Mouse (Mus musculus): ENCODE data around the gene Pld3.
"Not testable (repeated sequence)": the region's sequence is repeated elsewhere in the genome, so short reads cannot be mapped to it uniquely, and the experiment has no call there.

The Pld3 gene

GRCm38 (mm10) chr7:27522967-27523366 lies 30.1 kb downstream of the Pld3 start, which contains the start of gene Hipk4:
Gene Hipk4, plus strand, starts transcription at chr7:27523267.
- no peak for DNase-seq (ENCODE audit: low read depth, low spot score)

GRCm38 (mm10) chr7:27520599-27520998 lies 32.4 kb downstream of the Pld3 start:
- no peak for DNase-seq (ENCODE audit: low read depth, low spot score)
- no peaks in the 10 kb centered on the region for H3K36me3 ChIP-seq (ENCODE audit: control insufficient read depth, insufficient read depth, low read length, poor library complexity, severe bottlenecking)
- H3K27me3 ChIP-seq (ENCODE audit: control insufficient read depth, insufficient read depth, low read length, poor library complexity, severe bottlenecking) = no peaks in the 10 kb centered on the region

More at GRCm38 (mm10) chr7:27522967-27523366, 30.1 kb downstream of the Pld3 start, which contains the start of gene Hipk4:
- Histone ChIP-seq H3K36me3 (ENCODE audit: control insufficient read depth, insufficient read depth, low read length, poor library complexity, severe bottlenecking) (no peaks in the 10 kb centered on the region), H3K27me3 (ENCODE audit: control insufficient read depth, insufficient read depth, low read length, poor library complexity, severe bottlenecking) (no peaks in the 10 kb centered on the region)

- no peaks in the 10 kb centered on the region for H3K36me3 ChIP-seq (ENCODE audit: control insufficient read depth, insufficient read depth, low read length, poor library complexity, severe bottlenecking)
- H3K27me3 ChIP-seq (ENCODE audit: control insufficient read depth, insufficient read depth, low read length, poor library complexity, severe bottlenecking) = no peaks in the 10 kb centered on the region
- DNase-seq (ENCODE audit: low read depth, low spot score) = no peak
Measured at GRCm38 (mm10) chr7:27520104-27520503, 32.9 kb downstream of the Pld3 start.

GRCm38 (mm10) chr7:27518314-27518713 lies 34.7 kb downstream of the Pld3 start:
- DNase-seq (ENCODE audit: low read depth, low spot score) = no peak
- H3K36me3 ChIP-seq (ENCODE audit: control insufficient read depth, insufficient read depth, low read length, poor library complexity, severe bottlenecking) = no peaks in the 10 kb centered on the region
- no peaks in the 10 kb centered on the region for H3K27me3 ChIP-seq (ENCODE audit: control insufficient read depth, insufficient read depth, low read length, poor library complexity, severe bottlenecking)

- no peaks in the 10 kb centered on the region for H3K36me3 ChIP-seq (ENCODE audit: control insufficient read depth, insufficient read depth, low read length, poor library complexity, severe bottlenecking)
- no peaks in the 10 kb centered on the region for H3K27me3 ChIP-seq (ENCODE audit: control insufficient read depth, insufficient read depth, low read length, poor library complexity, severe bottlenecking)
- no peak for DNase-seq (ENCODE audit: low read depth, low spot score)
Measured at GRCm38 (mm10) chr7:27514961-27515360, 38.1 kb downstream of the Pld3 start.

GRCm38 (mm10) chr7:27510809-27511208 lies 42.2 kb downstream of the Pld3 start:
- no peaks in the 10 kb centered on the region for H3K36me3 ChIP-seq (ENCODE audit: control insufficient read depth, insufficient read depth, low read length, poor library complexity, severe bottlenecking)
- H3K27me3 ChIP-seq (ENCODE audit: control insufficient read depth, insufficient read depth, low read length, poor library complexity, severe bottlenecking) = no peaks in the 10 kb centered on the region
- DNase-seq (ENCODE audit: low read depth, low spot score) = no peak

- H3K27me3 ChIP-seq (ENCODE audit: control insufficient read depth, insufficient read depth, low read length, poor library complexity, severe bottlenecking) = no peaks in the 10 kb centered on the region
- DNase-seq (ENCODE audit: low read depth, low spot score) = peak; percentile 84
Measured at GRCm38 (mm10) chr7:27508648-27509005, 44.4 kb downstream of the Pld3 start.

GRCm38 (mm10) chr7:27507711-27508647 lies 45.0 kb downstream of the Pld3 start:
- no peaks in the 10 kb centered on the region for H3K36me3 ChIP-seq (ENCODE audit: control insufficient read depth, insufficient read depth, low read length, poor library complexity, severe bottlenecking)
- no peaks in the 10 kb centered on the region for H3K27me3 ChIP-seq (ENCODE audit: control insufficient read depth, insufficient read depth, low read length, poor library complexity, severe bottlenecking)
- DNase-seq (ENCODE audit: low read depth, low spot score) = peak; percentile 99

More at GRCm38 (mm10) chr7:27508648-27509005, 44.4 kb downstream of the Pld3 start:
- no peaks in the 10 kb centered on the region for H3K36me3 ChIP-seq (ENCODE audit: control insufficient read depth, insufficient read depth, low read length, poor library complexity, severe bottlenecking)

- DNase-seq (ENCODE audit: low read depth, low spot score) = peak; percentile 74
- H3K36me3 ChIP-seq (ENCODE audit: control insufficient read depth, insufficient read depth, low read length, poor library complexity, severe bottlenecking) = no peaks in the 10 kb centered on the region
- H3K27me3 ChIP-seq (ENCODE audit: control insufficient read depth, insufficient read depth, low read length, poor library complexity, severe bottlenecking) = no peaks in the 10 kb centered on the region
Measured at GRCm38 (mm10) chr7:27506765-27507370, 46.1 kb downstream of the Pld3 start.

- no peaks in the 10 kb centered on the region for H3K27me3 ChIP-seq (ENCODE audit: control insufficient read depth, insufficient read depth, low read length, poor library complexity, severe bottlenecking)
- no peak for DNase-seq (ENCODE audit: low read depth, low spot score)
Measured at GRCm38 (mm10) chr7:27501620-27502019, 51.4 kb downstream of the Pld3 start.

GRCm38 (mm10) chr7:27499036-27499435 lies 54.0 kb downstream of the Pld3 start, which contains the start of gene Prx:
Gene Prx, plus strand, starts transcription at chr7:27499324.
- Histone ChIP-seq H3K27me3 (ENCODE audit: control insufficient read depth, insufficient read depth, low read length, poor library complexity, severe bottlenecking) (no peaks in the 10 kb centered on the region), H3K36me3 (ENCODE audit: control insufficient read depth, insufficient read depth, low read length, poor library complexity, severe bottlenecking) (no peaks in the 10 kb centered on the region)
- no peak for DNase-seq (ENCODE audit: low read depth, low spot score)

More at GRCm38 (mm10) chr7:27501620-27502019, 51.4 kb downstream of the Pld3 start:
- no peaks in the 10 kb centered on the region for H3K36me3 ChIP-seq (ENCODE audit: control insufficient read depth, insufficient read depth, low read length, poor library complexity, severe bottlenecking)

- H3K27me3 ChIP-seq (ENCODE audit: control insufficient read depth, insufficient read depth, low read length, poor library complexity, severe bottlenecking); H3K36me3 ChIP-seq (ENCODE audit: control insufficient read depth, insufficient read depth, low read length, poor library complexity, severe bottlenecking); DNase-seq (ENCODE audit: low read depth, low spot score): not testable (repeated sequence)
Measured at GRCm38 (mm10) chr7:27494659-27495367, 58.2 kb downstream of the Pld3 start.

GRCm38 (mm10) chr7:27493450-27493849 lies 59.6 kb downstream of the Pld3 start:
- no peaks in the 10 kb centered on the region for H3K27me3 ChIP-seq (ENCODE audit: control insufficient read depth, insufficient read depth, low read length, poor library complexity, severe bottlenecking)
- DNase-seq (ENCODE audit: low read depth, low spot score) = no peak
- H3K36me3 ChIP-seq (ENCODE audit: control insufficient read depth, insufficient read depth, low read length, poor library complexity, severe bottlenecking) = peaks cover 4% of the 10 kb centered on the region; the same call in 1 of the 2 replicates

GRCm38 (mm10) chr7:27493022-27493421 lies 60.0 kb downstream of the Pld3 start:
- Histone ChIP-seq H3K36me3 (ENCODE audit: control insufficient read depth, insufficient read depth, low read length, poor library complexity, severe bottlenecking) (peaks cover 4% of the 10 kb centered on the region; the same call in 1 of the 2 replicates), H3K27me3 (ENCODE audit: control insufficient read depth, insufficient read depth, low read length, poor library complexity, severe bottlenecking) (no peaks in the 10 kb centered on the region)
- DNase-seq (ENCODE audit: low read depth, low spot score) = no peak

All from splenic B cell, adult 2 months (primary cell).